Mouse (Mus musculus) CD8-positive naive resting alpha-beta T cell, adult 2 months (primary cell): ENCODE data around the gene Irf6.

ENCODE experiments used
- DNase-seq, 2 experiments: peaks; one replicate each; pipeline ENCODE4 v3.0.0; 2022; ENCODE audit warnings: low read depth in 2 of 2, low spot score in 2 of 2

Gene Irf6

DNA sequence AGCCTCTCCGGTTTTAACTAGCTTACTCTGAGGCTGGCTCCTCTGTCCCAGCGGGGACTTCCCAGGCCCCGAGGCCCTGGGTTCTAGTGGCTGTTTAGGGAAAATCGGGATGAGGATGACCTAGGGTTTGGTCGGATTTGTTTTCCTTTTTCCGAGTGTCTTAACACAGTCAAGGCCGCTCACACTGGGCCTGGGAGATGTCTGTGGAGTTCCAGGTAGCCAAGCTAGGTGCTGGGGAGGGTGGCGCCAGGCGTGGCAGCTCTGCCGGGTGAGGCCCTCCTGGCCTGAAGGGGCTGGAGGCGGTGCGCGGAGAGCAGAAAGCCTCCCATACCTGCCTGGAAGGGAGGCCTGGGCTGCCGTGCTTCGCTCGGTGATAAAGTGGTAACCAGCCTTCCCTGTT lies 650 bp downstream of the Irf6 start:
- DNase-seq: no peak

GRCm38 (mm10) chr1:193156316-193157110 lies 3.6 kb downstream of the Irf6 start:
- no peak for DNase-seq

GRCm38 (mm10) chr1:193157111-193157492 lies 4.2 kb downstream of the Irf6 start:
- DNase-seq: no peak

DNA sequence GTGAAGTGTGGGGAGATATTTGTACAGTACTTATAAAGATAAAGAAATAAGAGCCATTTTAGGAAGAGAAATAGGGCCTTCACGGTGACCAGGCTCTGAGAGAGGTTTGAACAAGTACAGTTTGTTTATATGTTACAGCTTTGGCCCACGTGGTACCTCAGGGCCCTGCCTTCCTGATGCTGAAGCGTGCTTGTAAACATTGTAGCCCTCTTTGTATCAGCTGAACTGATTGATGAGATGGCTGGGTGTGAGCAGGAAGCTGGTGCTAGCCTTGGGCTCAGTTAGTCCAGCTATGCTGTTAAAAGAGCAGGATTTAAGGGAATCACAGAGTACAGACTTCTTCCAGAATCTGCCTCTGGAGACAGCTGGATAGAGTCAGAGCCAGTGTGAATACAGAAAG lies 6.3 kb downstream of the Irf6 start:
- no peak for DNase-seq

DNA sequence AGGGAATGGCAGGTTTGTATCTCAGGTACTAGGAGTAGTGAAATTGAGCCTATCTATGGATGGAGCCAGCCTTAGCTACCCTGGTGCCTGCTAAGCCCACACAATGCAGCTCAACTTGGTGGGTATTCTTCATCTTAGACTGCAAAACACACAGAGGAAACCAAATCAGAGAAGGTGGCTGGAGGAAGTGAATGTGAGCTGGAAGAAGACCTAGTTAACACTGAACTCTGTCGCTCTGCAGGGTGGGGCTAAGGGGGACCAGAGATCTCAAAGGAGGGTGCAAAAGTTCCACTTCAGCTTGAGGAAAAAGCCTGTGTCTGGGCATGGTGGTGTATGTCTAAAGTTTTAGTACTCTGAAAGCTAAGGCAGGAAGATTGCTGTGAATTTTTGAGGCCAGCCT lies 6.7 kb downstream of the Irf6 start:
- no peak for DNase-seq

DNA sequence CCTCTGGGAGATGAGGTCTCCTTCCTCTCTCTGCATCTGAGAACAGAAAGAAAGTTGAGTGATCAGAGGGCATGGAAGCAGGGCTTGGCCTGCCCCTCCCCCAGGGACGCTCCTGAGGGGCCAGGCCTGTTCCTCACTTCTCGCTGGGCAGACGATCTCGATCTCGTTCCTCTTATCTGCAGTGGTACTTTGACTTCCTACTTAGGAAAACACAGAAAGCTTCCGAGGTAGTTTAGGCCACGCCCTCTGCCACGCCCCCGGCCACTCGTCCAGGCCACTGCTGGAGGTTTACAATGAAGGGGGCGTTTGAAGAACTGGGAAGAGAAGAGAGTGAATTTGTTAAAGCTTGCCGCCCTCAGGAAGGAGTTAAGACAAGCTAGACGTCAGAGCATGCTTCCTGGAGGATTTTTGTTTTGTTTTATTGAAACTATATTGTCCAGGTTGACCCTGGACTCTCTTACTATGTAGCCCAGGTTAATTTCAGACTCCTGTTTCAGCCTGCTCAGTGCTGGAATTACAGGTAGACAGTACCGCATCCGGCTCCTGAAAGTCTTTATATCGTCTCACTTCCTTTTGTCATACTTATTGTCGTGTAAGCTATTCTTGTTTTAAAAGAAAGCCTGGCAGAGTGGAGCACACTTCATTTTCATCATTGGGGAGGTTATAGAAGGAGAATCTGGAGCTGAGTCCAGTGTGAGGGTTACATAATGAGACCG lies 7.6 kb downstream of the Irf6 start:
- no peak for DNase-seq

GRCm38 (mm10) chr1:193167746-193168145 lies 14.8 kb downstream of the Irf6 start, which contains the start of gene A130010J15Rik:
Gene A130010J15Rik (plus strand): TSS chr1:193168046.
- DNase-seq: no peak

- DNase-seq: no peak
Observed at GRCm38 (mm10) chr1:193169228-193169627, 16.3 kb downstream of the Irf6 start.

DNA sequence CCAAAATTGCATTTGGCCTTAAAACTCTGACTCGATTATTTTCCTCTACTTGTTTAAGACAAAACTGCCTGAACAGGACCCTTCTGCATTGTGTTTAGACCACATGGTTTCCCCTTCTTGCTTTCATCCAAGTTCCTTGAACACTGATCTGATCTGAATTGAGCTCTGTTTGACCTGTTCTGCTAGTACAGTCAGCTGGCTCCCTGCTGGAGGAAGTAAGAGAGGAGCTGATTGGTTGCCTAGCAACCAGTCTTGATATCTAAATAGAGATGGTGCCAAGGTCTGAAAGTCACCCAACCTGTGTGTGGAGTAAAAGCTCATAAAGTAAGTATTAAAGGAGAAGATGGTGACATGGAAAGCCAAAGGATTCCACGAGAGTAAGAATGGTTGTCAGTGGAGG lies 16.9 kb downstream of the Irf6 start:
- DNase-seq: no peak

DNA sequence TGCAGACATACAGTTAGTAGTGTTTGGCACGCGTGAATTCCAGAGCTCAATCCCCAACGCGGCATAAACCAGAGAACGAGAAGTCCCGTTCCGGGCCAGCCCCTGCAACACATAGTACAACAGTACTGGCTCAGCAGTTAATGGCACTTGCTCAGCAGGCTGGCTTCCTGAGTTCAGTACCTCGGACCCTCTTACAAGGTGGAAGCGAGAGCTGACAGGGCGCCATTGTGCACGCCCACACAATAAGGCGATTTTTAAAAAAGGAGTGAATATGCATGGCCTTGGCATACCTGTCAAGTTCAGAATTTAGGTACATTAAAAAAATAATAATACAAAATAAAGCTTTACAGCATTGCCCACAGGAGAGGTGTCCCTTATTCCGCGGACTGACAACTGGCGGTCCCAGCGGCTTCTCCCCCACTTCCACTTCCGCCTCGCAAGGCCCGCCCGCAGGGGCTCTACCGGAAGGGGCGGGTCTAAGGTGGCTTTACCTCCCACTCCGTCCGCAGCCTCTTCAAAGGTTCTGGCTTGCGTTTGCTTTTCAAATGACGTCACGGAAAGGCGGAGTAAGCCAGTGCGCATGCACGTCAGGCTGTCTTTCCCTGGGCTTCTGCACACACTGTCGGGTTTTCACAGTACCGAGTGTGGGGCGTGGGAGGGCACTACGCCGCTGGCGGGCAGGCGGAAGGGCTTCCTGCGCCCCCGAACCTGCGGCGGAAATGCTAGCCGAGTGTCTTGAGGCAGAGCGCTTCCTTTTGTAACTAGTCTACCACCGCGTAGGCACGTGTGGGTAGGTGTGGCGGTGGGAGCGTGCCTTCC lies 20.3 kb downstream of the Irf6 start:
- DNase-seq: peak; percentile 98

DNA sequence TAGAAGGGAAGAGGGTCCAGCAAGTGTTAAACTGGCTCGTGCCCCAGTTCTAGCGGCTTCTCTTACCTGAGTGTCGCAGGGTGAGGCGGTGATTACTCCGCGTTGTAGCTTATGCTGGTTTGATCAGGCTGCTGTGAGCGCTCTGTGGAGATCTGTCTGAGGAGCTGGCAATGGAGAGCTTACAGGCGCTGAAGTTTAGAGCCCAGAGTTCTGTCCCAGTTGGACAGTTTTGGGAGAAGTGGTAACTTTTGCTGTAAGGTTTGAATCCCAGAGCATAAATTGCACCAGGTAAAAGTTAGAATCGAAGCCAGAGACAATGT lies 20.9 kb downstream of the Irf6 start:
- no peak for DNase-seq

DNA sequence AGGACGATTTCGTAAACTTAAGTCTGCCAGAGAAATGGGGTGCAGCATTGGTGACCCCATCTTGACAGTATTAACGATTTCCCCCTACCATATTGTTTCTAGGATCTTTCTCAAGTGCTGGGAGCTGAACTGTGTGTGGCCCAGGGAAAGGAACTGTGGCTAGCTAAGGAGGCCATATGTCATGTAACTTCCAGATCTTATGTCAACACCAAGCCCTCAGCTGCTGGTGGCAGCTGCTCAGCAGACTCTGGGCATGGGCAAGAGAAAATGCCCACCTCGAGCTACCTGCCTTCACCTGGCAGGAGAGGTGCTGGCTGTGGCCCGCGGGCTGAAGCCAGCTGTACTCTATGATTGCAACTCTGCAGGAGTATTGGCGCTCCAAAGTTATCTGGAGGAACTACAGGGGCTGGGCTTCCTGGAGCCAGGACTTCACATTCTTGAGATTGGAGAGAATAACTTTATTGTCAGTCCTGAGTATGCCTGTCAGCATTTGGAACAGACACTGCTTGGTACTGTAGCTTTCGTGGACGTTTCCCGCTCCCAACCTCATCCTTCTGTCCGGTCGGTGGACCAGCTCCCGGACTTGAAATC lies 21.3 kb downstream of the Irf6 start:
- DNase-seq: no peak

DNA sequence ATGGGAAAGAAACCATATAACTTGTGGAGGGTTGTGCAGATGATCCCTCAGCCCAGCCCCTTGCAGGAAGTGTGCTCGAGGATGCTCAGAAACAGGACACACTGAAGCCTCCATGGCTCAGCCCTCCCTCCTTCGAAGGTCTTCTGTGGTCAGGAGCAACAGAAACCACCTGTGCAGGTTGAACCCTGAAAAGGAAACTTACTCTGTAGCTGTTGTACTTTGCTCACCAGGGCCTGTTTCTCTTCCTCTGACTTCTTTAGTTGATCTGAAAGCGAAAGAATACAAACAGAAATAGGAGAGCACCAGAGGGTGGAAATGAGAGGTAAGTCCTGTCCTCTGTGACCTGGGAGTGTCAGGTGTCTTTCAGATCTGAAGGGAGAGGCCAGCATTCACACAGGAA lies 28.2 kb downstream of the Irf6 start:
- no peak for DNase-seq

DNA sequence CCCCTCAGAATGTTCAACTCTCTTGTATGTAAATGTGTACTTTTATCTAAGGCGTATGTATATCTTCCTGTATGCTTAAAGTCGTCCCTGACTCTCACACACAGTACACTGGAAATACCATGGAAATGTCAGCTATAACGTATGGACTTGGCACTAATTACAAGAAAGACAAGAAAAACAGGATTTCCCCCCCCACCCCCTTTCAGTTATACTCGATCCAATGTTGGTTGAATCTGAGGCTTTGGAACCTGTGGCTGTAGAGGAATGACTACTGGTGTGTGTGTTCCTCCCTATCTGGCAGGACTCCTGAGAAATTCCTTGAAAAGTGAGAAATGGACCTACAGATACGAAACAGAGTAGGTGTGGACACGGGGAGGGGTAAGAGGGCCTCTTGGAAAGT lies 35.3 kb downstream of the Irf6 start:
- DNase-seq: no peak

DNA sequence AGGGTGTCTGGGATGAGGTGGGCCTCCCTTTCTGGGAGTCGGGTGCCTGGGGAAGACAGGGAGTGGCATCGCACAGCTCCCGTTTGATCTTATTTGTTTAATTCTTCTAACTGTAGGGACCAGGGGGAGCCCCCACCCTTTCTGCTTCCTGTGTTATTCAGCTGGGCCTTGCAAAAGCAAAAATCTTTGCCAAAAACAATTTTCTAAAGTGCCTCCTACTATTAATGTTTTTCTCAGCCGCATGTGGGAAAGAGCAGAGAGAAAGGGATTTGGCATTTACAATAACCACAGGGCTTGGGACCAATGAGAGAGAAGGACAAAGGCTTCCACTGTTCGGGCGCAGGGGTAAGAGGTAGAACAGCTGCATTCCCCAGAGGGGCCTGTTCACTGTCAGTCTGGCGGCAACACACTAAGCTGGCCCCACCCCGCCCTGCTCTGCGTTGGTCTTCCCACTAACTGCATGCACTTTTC lies 36.3 kb downstream of the Irf6 start:
- DNase-seq: peak in 1 of 2 experiments; percentile 54

DNA sequence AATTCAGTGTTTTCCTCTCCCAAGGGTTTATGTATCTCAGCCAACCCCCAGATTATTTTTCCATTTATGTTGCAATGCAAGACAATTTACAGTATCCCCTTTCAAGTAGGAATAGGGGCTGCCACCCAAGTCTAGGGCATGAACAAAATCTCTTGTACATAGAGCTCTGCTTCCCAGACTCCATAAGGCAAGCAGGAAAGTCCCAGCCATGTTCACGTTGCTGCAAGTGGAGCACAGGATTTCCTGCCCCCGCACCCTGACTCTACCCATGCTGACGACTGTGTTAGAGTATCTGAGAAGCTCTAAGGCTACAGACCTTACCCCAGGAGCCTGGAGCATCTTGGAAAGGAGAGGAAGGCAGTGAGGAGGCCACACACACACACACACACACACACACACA lies 36.9 kb downstream of the Irf6 start:
- no peak for DNase-seq

DNA sequence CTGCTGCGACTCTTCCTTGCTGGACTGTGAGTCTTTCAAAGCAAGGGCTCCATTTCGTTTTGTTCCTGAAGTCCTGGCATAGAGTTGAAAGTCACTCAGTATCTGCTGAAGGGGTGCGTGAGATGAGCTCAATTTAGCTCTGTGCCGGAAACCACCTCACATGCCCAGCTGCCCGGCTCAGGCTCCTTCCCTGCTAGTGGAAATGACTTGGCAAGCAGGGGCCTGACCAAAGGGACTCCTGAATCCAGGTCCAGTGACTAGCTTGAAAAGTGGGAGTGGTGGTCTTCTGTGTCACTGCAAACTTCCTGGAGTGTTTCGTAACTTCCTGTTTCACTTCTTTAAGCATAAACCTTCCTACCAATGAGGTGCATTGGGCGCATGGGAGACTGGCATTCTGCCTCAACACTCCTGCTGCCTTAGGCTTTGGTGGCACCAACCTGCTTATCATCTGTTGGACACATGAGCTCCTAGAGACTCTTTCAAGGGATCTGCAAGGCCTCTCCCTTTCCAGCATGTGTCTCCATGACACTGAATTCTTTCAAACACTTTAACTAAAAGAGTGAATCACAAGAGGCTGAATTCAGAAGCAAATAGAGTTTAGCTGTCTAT lies 38.9 kb downstream of the Irf6 start:
- DNase-seq: no peak

GRCm38 (mm10) chr1:193194416-193195140 lies 41.7 kb downstream of the Irf6 start:
- no peak for DNase-seq

GRCm38 (mm10) chr1:193195169-193195810 lies 42.4 kb downstream of the Irf6 start:
- no peak for DNase-seq
